Mouse (Mus musculus): ENCODE data around the gene Cacna1b.

The Cacna1b gene

DNA sequence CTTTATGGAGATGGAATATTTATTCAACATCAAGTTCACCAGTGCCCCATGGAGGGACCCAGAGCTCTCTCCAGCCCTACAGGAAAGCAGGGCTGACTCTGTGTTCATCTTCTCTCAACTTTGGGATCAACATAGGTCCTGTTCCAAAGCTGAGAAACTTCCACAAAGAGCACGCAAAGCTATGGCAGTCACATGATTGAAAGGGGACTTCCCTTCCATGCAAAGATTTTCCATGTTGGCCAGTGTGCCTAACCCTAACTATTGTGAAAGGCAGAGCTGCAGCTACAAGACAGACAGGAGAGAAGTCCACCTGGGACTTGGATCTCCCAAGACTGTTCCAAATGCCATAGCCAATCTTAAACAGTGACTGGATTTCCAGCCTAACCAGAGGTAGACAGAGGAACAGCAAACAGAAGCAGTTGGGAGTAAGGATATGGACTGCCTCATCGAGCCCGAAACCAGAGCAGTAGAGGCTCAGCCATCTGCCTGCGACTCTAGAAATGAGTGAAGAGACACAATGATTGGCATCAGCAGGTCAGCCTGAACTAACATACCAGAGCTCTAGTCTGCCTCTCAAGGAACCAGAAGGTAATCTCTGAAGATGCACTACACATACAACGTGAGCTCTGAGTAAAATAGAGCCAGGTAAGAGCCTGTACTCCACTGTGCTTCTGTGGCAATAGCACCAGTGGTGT, 116.4 kb downstream of the Cacna1b start:
- no peak for DNase-seq

DNA sequence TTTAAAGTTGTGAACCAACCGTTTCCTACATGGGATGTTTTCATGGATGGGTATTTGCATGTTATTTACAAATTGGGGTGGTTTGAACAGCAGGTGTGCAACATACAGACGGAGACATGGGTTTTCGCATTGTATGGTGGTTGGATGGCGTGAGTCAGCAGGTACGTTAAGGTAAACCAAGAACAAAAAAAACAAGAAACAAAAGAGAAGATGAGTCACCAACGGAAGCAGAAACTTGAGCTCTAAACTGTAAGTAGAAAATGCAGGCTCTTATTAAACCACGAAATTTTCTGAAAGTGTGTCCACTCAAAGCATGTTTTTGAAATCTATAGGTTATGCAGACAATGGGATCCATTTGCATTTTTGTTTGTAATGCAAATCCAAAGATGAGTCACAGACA, 120.1 kb downstream of the Cacna1b start:
- DNase-seq: no peak

DNA sequence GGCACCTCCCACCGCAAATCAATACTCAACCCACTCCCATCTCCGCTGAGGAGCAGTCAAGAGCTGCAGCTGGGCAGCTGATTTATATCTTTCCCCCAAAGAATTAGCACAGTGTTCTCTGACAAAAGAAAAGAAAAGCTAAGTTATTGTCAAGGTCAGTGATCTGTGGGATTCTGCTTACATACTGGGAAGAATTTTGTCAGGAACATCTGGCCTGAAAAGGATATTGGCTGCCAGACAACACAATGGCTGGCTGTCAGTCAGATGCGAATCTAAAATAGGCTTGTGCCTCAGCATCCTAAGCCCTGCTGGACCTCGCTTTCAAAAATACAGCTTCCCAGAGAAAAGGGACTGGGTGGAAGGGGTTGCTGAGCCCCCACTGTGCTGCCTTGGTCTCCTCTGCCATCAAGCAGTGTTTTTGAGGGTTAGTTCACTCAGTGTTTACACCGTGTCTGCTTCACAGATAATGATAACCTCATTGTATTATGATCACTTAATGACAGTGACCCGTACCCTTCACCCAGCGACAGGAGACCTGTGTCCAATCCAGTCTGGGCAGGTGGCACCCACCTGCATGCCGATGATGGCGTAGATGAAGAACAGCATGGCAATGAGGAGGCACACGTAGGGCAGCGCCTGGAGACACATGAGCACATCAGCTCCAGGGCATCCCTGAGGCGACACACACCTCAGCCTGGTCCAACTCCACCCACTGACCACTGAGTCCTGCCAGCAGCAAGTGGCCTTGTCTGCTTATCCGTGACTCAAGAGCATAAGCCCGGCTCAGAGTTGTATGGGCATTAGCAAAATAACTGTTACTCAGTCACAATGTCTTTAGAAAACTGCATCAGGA, 124.6 kb downstream of the Cacna1b start:
- no peak for DNase-seq

DNA sequence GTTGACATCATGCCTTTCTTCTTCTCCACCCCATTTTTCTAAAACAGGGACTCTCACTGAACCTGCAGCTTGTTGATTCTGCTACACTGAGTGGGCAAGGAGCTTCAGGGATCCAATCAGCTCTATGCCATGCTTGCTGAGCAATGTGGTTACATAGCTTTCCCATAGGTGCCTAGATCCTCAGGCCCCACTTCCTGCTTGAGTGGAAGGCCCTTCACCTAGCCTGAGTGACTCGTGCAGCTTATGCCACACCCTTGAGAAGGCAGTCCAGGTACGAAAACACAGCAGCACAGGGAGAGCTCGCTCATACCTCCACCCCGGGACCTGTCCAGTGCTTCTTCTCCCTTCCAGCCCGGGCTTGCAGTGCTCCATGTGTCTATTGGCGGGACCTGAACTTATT, 129.3 kb downstream of the Cacna1b start:
- DNase-seq: no peak

DNA sequence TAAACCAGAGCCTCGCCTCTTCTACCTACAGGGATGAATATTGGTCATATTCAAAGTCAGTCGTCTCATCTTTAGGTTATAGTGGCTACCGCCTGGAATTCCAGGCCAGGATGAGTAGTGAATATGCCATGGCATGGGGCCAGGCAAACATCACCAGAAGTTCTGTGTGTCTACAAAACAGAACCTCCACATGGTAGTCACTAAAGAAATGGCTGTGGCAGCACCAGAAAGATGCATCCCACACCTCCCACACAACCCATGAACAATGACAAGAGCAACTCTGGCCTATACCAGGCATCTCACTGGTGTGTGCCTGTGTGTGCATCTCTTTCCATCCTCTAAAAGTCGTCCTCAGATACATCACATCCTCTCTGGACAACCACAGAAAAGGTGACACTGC, 145.8 kb downstream of the Cacna1b start:
- DNase-seq: no peak

DNA sequence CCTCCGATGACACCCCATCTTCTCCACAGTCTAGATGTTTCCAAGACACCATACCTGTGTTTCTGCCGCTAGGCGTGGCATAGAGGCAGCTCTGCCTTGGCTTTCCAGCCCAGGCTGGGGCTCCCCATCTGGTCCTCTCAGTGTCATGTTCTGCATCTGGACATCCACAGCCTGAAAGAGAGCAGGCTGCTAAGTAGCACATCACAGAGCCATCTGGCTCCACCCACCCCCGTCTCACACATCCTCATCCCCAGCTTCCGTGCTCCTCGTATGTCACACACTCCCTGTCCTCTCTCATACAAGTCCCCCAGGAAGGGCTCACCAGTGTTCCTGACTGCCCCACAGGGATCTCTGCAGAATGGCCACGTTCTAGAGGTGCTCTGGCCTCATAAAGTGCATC, 153.2 kb downstream of the Cacna1b start:
- no peak for DNase-seq

DNA sequence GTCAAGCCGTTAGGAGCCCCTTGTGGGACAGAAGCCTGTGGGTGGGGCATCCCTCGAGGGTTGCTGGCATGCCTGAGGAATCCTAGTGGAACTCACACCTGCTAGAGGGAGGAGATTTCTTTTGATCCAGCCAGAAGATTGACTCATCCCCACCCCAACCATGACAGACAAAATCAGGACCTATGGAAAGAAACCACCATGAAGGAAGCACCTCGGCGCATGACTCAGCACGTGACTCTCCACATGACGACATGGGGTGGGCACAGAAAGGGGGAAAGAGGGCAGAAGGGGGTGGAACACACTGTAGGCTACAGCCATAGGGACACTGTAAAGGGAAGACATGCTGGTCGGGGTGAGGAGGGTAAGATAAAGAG, 154.2 kb downstream of the Cacna1b start:
- no peak for DNase-seq

DNA sequence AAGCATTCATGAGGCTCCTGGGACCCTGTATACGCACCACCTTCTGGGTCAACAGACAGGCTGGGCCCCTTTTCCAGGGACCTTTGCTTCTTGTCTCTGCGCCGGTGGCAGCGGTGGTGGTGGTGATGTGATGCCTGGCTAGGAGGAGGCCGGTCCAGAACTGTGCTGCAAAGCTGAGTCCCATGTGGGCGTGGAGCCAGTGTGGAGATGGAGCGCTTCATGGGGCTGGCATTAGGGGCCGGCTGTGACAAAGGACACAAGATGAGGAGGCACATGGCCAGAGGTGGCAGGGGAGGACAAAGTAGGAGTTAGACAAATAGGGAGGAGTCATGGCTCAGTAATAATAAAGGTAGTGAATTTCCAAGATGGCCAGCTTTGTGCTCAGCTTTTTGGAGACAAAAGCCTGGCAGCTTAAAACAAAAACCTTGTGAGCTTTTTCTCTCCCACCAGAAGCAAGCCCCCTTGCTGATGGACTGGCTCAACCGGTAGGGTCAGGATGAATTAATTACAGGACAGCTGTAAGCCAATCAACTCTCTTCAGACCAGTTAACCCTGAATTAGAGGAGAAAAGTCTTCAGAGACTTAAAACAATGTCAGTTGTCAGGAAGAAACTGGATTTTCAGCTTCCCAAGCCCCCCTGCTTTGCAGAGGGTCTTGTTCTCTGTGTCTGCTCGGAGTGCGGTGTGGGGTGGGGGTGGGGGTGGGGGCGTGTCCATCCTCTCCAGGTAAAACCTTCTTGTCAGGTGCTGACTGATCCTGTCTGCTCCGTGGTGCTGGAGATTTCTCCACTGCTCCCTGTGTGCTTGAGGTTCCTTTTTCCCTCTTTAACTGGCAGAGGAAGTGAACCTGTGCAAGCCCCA, 154.8 kb downstream of the Cacna1b start:
- no peak for DNase-seq

DNA sequence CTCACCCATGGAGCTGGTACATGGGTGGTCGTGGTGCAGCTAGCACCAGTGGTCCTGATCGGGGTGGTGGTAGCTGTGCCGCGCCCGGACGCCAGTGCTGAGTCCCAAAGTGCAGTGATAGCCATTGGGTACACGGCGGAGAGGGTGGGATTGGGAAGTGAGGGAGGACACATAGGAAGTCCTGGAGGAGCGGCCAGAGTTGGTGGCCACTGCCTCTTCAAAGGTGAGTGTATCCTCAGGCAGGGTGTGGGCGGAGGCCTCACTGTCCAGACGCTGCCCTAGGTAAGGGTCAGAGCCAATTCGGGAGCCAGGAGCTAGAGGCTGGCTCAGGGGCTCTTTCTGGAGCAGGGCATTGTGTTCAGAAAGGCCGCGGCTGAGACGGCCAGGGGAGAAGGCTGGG, 156.4 kb downstream of the Cacna1b start:
- DNase-seq: no peak

DNA sequence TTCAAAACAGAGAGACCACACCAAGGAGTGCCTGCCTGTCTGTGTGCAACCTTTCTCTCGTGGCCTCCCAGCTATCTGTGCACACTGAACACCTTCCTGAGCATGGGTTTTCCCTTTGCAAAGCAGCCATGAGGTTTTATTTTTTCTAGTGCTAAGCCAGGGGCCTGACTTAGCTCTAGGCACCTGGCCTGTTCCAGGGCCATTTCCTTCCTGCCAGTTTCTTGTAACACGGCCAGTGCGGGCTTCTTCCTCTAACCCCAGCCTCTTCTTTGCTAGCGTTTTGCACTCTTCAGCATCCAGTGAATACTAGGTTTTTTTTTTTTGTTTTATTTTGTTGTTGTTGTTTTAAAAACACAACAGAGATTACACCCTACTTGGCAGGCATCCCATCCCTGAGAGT, 157.9 kb downstream of the Cacna1b start:
- no peak for DNase-seq

DNA sequence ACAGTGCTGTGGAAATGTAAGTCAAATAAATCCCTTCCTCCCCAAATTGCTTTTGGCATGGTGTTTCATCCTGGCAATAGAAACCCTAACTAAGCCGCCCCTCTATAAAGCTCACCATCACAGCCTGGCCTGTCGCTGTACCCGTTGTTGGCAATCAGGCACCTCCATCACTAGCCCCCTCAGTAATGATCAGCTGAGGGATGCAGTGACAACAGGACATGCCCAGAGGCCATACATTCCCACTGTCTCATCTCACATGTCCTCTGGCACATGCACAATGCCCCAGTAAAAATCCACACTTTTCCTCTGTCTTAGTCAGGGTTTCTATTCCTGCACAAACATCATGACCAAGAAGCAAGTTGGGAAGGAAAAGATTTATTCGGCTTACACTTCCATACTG, 173.5 kb downstream of the Cacna1b start:
- no peak for DNase-seq

DNA sequence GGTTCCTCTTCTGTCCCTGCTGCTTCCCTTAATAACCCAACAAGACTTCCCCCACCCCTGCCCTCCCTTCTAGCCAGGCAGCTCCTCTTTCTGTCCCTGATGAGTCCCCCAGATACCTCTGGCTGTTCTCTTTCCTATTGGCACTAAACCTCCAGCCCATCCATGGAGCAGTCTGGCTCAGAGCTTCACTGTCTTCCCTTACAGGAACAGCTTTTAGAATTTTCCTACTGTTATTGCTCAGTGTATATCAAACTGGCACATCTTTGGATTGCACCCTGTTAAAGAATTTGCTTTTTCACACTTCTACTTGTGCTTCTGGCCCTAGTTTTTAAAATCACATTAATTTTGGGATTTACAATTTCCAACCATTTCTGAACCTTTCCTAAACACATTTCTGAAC, 175.0 kb downstream of the Cacna1b start:
- no peak for DNase-seq

DNA sequence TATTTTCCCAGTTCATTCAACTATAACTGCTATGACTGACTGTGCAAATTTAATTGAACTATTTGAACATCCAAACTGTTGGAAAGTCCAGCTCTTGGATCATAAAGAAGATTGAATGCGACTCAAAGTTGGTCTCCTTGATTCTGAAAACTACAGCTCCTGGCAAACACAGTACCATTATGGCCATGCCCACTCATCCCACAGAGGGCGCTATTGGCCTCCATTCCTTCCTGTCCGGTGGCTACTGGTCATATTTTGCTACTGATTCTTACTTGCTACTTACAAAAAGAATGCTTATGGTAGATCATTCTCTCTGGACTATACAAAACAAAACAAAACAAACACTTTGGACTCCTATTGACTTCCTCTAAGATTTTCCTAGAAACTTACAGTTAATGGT, 188.3 kb downstream of the Cacna1b start:
- no peak for DNase-seq

DNA sequence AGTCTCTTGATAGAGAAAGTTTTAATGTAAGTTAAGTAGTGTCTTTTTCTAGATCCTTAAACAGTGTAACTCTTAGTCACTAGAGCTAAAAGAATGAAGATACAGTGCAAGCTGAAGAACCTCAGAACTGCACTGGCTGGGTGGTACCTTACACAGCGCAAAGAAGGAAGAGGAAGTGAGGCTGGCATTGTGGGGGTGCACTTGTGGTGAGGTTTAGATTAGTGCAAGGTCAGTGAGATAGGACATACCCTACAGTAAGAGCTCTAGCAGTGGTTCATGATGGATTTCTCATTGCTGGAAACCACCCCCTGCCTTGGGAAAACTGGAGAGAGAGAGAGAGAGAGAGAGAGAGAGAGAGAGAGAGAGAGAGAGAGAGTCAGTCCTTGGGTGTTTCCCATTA, 192.0 kb downstream of the Cacna1b start:
- no peak for DNase-seq

DNA sequence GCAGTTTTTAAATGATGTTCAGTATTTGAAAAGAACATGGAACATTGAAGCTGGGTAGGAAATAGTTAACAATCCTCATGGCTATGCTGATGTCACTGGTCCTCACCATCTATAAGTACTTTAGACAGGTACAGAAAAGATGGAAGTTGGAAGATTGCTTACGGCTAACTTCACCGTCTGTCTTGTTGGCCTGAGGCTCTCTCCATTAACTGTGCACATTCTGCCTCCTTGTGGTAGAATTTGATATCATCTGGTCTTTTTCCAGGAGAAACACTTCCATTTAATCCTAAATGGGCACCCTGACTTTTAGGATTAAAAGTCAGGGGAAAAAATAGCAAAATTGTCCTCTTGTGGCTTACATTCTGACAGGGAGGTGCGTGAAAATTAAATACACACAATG, 194.4 kb downstream of the Cacna1b start:
- no peak for DNase-seq

DNA sequence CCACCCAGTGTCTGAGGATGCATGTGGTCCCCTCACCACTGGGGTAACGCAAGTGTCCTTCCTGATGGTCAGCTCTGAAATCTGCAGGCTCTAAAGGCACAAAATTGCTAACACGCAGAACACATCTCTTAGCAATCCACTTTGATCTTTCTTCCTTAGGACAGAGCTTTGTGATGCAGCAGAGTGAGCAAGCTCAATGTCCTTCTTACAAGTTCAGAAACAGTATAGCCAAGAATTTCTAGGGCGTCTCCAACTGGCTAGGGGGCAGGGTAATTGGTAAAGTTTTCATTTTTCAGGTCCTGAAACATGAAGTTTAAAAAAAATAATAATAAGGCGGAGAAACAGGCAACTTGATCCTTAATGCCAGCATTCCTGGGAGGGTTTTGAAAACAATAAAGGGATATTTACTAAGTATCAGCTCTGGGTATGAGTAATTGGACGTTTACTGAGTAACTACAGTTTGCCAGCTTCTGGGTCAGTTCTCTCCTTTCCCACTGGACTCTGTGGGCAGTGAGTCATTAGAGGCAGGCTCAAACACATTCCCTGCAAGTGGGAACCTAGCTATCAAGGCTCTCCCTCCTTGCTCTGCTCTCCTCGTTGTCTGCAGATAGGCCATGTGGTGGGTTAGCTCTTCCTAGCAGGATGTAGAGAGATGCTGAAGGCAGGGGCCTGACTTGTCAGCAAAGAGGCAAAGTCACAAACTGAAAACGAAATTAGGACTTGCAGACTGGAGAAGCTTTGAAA, 200.2 kb downstream of the Cacna1b start:
- no peak for DNase-seq

DNA sequence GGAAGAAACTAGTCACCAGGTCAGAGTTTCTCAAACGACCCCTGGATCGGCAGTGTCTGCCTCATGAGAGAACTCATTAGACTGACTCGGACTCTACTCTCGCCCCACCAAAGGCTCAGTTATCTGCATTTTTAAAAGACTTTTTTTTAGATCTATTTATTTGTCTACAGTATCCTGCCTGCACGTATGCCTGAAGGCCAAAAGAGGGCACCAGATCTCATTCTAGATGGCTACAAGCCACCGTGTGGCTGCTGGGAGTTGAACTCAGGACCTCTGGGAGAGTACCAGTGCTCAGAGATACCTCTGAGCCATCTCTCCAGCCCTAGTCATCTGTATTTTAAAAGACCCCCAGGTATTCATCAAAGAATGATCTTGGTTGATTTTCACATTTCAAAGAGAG, 201.0 kb downstream of the Cacna1b start:
- no peak for DNase-seq

DNA sequence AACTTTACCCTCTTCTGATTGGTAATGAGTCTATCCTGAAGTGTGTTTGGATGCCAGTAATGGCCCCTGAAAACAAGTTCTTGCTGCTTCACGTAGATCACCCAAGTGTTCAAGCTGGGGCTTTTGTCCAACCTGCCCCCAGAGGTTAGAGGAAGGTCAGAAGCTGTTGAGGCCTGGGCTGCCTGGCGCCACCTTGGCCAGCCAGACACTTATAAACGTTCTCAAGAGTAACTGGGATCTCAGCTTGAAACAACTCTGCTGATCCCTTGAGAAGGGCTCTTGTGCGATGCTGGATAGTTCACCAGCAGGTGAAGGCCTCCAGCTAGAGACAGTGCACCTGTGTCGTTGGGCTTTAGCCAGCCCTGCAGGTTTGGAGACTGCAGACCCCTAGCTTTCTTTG, 202.8 kb downstream of the Cacna1b start:
- DNase-seq: no peak

DNA sequence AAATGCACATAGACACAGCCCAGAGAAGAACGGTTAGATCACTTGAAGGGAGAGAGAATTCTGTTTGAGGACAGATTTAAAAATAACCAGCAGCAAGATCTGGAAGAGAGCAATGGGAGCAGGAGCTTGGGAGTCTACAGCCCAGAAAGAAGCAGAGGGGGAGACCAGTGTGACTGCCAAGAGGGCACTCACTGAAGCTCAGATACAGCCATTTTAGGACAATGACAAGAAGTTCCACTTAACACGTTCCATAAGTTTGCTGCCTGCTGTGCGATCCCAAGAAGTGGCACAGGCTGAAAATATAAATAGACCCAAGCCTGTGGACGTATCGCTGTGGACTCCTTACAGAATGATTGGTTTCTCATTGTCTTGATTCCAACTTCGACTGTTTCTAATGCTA, 206.6 kb downstream of the Cacna1b start:
- DNase-seq: no peak

DNA sequence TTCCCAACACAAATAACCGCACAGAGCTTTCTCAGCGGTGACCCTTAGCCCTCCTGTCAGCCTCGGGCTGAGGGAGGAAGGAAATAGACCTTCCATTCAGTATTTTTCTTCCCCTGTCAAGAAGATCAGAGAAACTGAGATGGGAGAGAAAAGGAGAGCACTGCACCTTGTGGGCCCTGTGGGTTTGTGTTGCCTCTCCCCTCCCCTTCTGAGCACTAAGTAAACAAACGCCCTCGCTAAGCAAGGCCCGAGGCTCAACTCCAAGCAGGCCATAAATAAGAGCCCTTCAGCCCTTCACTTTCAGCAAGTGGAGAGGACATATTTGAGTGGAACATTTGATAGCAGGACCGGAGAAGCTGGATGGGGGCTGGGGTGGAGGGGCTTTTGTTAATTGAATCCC, 209.0 kb downstream of the Cacna1b start:
- DNase-seq: no peak
